Mouse (Mus musculus) thymus, adult 2 months (tissue): Measurements from ENCODE around the gene Abcb9.

Source experiments
- CTCF ChIP-seq: fragments of 200-500 bp; IDR thresholded peaks from 2 replicates; pipeline ENCODE4 v1.5.1; 2012; ENCODE audit warnings: mild to moderate bottlenecking, control low read depth, low read length, moderate library complexity, borderline replicate concordance; ENCODE audit not compliant: control insufficient read depth, poor library complexity, insufficient read depth; ENCODE audit errors: extremely low read depth
- POLR2A ChIP-seq: fragments of 200-500 bp; IDR thresholded peaks from 2 replicates; pipeline ENCODE4 v1.6.1; 2012; ENCODE audit warnings: mild to moderate bottlenecking, low read length, control low read depth, moderate library complexity; ENCODE audit not compliant: control insufficient read depth, poor library complexity, insufficient read depth; ENCODE audit errors: extremely low read depth

DNA sequence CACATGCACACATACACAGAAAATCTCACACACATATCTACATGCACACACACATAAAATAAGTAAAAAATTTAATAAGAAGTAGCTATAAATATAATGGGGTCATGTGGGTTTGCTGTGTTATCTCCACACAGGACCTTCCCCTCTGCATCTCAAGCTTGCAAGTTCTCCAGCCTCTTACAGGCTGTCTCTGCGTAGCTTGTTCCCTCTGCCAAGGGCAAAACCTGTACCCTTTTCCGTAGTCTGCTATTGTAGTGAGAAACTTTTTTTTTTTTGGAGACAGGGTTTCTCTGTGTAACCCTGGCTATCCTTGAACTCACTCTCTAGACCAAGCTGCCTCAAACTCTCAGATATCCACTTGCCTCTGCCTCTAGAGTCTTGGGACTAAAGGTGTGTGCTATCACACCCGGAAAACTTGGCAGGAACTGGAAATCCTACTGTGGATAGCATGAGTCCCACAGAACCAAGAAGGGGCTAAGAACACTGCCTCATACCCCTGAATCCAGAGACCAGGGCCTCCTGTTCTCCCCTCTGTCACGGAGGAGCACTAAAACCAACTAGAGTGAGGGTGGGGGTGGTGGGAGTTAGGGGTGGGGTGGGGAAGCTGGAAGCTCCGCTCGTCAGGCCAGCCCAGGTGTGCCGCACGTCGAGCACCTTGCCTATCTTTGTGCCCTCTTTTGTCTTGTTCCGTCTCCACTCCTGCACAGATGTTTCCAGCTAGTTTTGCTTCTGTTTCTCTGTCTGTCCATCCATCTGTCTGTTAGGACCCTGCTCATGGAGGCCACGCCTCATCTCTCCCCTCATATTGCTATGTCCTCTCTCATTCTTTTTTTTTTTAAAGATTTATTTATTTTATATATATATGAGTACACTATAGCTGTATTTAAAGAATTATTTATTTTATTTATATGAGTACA lies 4.8 kb upstream of the Abcb9 start:
- no peak for TF ChIP-seq CTCF
- no peak for TF ChIP-seq POLR2A
